Mouse (Mus musculus) spleen, adult 2 months (tissue): ENCODE results near the gene Fsd2.

Experiments used
- CTCF ChIP-seq: fragments of 200-500 bp; IDR thresholded peaks from 2 replicates; pipeline ENCODE4 v1.5.1; 2011; ENCODE audit warnings: mild to moderate bottlenecking, inconsistent platforms; ENCODE audit not compliant: insufficient read depth, insufficient read length, insufficient replicate concordance; ENCODE audit errors: extremely low read depth
- POLR2A ChIP-seq: fragments of 200-500 bp; IDR thresholded peaks from 2 replicates; pipeline ENCODE4 v1.6.1; 2011; ENCODE audit warnings: low read depth, low read length, inconsistent platforms

DNA sequence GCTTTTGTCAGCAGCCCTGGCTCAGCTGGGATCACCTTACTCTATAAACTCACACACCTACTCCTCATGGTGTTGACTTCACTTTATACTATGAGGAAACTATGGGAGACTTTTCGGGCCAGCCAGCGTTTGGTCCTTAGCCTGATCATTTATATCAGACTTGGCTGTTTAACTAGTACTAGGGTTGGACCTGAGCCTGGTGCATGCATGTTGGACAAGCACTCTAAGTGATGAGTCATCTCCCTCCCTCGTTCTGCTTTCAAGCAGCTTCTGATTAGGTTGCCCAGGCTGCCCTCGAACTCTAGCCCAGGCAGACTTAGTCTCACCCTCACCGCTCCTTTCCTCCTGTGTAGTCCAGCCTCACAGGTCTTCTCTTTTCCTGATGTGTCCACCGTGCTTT is 6.7 kb upstream of the Fsd2 start:
- TF ChIP-seq POLR2A (no peak), CTCF (no peak)
